Mouse (Mus musculus) urinary bladder, adult 2 months (tissue): ENCODE measurements around the gene Amd1. TPM values are rescaled to one million over a fixed set of nuclear protein-coding genes. Genes with fewer than 3 reads are reported as not detected.

ENCODE experiments used
- DNase-seq: peaks from one replicate; pipeline ENCODE4 v3.0.0; 2022; ENCODE audit warnings: low spot score
- polyA plus RNA-seq: library from polyadenylated mRNA; depleted of rRNA; stranded (reverse); fragments of >200 nt; gene quantifications from 2 replicates; pipeline ENCODE4 v1.2.3, GENCODE M21; 2012; rRNA removed

Gene Amd1
- polyA plus RNA-seq: 99.7 and 110 TPM in 2 replicates

GRCm38 (mm10) chr10:40302140-40302985 lies at the start of gene Amd1:
Amd1 (minus strand) TSS chr10:40302186.
- peak; percentile 100 for DNase-seq

DNA sequence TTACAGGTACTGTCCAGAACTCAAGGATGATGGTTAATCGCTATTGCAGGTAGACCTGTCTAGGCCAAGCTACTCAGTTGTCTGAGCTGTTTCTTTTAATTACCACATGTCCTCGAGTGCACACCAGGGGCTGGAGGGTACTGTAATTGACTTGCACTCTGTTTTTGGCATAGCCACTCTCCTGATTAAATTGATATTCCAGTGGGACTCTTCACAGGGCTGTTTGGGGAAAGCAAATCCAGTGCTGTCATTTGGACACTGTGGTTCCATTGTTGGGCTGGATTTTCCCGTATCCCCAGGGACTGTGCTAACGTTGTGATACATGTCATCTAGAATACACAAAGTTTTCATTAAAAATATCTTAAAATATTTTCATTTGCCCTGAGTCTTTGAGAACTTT lies 49.2 kb upstream of the Amd1 start:
- DNase-seq: no peak

GRCm38 (mm10) chr10:40350245-40350932 lies 48.4 kb upstream of the Amd1 start:
- no peak for DNase-seq

- no peak for DNase-seq
These were observed 47.7 kb upstream of the Amd1 start for GRCm38 (mm10) chr10:40349631-40350177.

DNA sequence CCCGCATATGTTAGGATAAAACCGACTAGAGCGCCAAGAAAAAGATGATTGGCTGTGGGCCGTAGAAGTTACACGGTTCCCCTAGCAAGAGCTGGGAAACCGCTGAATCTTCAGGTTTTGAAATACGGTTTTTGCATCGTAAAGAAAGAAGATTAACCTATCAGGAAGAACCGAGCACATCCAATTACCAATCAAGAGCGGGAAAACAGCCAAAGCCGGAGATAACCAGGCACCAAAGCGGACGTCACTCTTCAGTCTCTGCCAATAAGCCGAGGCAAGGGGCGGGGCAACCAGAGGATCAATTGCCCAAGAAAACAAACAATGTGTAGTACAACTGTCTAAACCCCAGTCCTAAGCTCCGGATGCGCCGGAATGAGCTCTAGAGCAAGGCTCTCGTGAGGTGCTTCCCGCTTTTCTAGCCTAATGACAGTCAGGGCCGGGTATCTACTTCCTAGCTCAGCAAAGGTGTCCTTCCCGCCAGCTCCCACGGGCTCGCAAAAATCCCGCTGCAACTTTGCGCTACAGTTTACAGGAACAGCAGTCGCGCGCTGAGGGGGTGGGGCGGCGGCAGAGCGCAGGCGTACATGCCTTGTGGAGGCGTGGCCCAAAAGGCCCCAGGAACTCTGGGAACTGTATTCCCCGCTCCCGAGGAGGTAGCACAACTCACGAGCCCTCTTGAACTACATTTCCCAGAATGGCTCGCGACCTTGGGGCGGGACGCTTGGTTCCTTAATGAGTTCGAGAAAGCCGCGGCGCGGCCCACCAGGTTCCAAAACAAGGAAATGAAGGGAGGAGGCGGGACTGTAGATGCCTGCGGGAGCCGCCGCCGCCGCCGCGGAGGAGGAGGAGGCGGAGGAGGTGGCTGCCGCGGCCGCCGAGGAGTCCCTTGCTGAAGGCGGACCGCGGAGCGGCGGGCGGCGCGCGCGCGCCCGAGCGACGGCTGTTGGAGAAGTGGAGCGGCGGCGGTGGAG lies 46.9 kb upstream of the Amd1 start:
- DNase-seq: peak; percentile 86

GRCm38 (mm10) chr10:40347461-40347954 lies 45.5 kb upstream of the Amd1 start:
- DNase-seq: no peak

GRCm38 (mm10) chr10:40346776-40347403 lies 44.9 kb upstream of the Amd1 start:
- DNase-seq: no peak

DNA sequence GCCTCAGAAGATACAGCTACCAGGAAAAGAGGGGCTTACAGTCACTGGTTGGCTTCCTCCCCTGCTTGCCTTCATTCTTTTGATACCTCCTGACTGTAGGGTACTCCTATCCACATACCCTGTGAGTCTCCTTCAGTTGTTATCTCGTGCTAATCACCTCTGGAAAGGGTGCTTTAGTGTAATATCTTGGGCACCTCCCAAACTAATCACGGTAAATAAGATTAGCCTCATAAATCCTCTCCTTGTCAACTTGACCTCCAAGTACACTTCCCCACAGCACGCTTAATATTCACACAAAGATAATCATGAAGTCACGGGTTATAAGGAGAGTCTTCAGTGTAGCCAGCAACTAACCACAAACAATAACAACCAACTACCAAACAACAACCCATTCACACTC lies 40.0 kb upstream of the Amd1 start:
- DNase-seq: no peak

DNA sequence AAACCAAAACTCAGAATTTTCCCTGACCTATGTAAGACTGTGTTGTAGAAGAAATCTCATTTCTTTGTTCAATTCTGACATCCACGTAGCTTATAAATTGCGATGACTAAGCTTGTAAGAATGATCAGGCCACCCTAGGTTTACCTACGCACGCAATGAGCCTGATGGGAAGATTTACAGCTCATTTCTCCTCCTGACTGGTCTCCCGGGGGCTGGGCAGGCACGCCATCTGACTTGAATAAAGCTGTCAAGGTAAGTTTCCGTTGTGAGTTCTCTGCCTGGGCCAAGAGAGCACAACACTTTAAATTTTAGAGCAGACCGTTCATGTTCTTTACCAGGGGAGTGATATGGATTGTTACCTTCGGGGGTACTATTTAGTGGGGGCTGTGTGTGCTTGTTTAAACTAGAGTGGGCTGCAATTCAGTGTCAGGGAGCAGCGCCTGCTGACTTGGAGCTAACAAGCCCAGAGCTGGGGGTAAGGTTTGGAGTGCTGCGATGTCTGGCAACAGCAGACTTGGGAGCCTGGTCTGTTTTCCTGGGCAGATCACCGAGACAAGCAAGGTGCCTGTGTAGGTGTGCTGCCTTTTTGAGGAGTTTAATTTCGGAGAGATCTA lies 37.5 kb upstream of the Amd1 start, which contains the start of gene Cdk19:
Gene Cdk19 (plus strand): TSS at position 214 of the 614 bp plus-strand sequence.
- no peak for DNase-seq

DNA sequence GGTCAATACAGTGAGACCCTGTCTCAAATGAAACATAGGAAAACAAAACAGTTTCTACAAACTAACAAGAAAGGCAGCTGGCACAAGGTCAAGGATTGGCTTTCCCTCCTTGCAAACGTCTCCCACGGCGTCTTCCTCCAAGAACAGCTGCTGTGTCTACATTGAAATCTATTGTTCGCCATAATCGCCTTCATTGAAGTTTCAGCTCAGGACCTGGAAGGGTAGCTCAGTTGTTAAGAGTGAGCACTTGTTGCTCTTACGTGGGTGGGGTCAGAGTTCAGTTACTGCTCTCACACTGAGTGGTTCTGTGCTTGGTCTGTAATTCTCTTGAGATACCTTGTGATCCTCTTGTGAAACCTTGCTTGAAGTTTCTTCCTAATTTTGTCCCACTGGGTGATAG lies 30.9 kb upstream of the Amd1 start:
- no peak for DNase-seq

DNA sequence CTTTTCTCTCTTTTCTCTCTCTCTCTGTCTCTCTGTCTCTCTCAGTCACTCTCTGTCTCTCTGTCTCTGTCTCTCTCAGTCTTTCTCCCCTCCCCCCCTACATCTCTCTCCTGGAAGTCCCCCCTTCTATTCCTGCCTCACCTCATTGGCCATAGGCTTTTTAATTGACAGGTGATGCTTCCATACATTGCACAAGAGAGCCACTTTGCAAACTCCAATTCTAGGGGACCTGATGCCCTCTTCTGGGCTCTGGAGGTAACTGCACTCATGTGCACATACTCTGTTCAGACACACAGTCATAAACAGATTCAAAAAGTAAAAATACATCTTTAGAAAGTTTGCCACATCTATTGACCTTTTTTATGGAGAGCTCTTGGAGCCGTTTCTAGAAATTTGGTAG lies 28.3 kb upstream of the Amd1 start:
- DNase-seq: no peak

DNA sequence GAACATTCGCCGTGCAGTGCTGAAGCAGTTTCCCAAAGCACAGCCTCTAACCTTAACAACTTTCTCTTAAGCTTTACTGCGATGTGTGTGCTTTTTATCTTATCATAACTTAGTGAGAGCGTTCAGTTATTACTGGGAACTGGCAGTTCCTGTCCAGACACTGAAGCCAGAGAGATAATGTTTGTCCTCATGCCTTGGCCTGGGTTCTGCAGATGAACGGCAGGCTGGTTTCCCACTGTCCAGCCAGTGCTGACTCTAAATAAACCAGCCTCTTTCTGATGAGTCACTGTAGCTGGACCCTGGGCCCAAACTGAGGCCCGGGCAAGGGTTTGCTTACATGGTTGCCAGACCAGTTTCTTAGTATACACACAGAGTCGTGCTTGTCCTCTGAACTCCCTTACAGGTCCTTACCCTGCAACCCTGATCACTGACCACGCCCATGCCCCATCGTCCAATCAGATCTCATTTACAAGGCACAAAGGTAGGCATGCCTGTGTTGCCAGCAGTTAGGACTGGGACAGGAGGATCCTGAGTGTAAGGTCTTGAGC lies 26.1 kb upstream of the Amd1 start:
- peak; percentile 38 for DNase-seq

DNA sequence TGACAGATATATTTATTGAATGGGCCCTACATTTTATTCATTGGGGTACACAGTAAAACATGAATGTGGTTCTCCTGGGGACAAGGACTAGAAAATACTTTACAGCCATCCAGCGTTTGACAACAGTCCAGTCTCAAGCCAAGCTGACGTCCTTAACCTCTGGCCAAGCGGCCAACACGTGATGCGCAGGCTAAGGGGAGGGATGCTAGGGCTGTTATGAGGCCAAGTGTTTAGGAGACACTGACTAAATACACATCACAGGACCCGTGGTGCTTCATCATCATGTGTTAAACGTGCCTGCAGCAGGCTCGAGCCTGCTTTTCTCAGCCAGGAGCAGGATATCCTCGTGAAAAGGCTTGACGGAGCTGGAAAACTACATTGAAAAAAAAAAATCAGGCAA lies 18.3 kb upstream of the Amd1 start:
- no peak for DNase-seq

DNA sequence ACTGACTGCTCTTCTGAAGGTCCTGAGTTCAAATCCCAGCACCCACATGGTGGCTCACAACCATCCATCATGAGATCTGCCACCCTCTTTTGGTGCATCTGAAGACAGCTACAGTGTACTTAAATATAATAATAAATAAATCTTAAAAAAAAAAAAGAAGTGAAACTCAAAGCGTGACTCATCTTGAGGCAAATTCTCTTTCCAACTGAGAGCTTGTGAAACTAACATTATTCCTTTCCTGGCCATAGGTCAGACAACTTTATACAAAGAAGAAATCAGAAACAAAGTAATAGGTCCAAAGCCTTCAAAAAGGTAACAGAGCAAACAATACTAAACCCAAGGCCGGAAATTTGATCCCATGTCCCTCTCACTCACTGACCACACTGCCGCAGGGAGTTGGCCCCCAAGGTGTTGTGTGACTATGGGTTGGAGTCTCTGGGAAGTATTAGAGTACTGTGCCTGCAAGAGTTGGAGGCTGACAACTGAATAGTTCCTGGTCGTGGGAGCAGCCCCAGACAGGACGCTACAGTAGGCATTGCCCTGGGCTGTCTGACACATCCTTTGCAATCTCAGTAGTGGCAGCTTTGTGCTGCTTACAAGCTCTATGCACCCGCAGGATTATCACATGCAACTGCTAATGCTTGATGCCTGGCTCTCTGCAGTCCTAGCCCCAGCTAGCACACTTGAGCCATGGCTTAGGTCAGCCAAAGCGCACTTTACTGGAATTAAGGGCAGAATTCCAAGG lies 15.0 kb upstream of the Amd1 start:
- DNase-seq: no peak

DNA sequence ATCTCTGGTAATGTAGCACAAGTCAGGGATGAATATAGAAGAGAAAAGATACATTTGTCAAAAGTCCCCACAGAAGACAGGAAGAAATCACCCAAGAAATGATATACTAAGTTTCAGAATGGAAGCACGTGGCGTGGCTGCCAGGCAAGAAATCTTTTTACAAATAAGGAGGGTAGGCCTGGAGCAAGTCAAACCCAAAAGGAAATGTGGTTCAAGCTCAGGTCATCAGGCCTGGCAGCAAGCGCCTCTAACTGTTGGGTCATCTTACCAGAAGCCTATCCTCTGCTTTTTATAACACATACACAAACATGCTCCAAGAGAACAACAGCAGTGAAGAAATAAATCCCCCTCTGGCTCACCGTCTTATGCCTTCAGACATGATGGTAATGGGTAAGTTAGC lies 10.8 kb upstream of the Amd1 start:
- no peak for DNase-seq

DNA sequence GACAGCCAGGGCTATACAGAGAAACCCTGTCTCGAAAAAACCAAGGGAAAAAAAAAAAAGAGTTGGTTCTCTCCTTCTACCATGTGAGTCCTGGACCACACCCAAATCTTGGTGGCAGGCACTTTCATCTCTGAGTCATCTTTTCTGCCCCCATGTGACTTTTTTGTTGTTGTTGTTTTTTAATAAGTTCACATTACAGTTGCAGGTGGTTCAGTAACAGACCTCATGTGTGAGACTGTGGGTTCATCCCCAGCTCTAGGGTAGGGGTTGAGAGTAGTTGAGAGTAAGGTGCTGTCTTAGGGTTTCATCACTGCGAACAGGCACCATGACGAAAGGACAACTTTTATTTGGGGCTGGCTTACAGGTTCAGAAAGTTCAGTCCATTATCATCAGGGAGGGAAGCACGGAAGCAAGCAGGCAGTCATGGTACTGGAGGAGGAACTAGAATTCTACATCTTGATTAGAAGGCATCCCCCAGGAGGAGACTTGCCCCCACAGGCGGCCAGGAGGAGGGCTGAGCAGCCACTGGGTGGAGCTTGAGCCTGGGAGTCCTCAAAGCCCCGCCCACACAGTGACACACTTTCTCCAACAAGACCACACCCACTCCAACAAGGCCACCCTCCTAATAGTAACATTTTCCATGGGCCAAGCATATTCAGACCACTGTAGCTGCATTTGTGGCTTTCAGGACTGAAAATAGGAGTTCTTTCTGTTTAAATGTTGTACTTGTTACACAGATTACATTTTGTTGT lies 8.1 kb upstream of the Amd1 start:
- DNase-seq: no peak

DNA sequence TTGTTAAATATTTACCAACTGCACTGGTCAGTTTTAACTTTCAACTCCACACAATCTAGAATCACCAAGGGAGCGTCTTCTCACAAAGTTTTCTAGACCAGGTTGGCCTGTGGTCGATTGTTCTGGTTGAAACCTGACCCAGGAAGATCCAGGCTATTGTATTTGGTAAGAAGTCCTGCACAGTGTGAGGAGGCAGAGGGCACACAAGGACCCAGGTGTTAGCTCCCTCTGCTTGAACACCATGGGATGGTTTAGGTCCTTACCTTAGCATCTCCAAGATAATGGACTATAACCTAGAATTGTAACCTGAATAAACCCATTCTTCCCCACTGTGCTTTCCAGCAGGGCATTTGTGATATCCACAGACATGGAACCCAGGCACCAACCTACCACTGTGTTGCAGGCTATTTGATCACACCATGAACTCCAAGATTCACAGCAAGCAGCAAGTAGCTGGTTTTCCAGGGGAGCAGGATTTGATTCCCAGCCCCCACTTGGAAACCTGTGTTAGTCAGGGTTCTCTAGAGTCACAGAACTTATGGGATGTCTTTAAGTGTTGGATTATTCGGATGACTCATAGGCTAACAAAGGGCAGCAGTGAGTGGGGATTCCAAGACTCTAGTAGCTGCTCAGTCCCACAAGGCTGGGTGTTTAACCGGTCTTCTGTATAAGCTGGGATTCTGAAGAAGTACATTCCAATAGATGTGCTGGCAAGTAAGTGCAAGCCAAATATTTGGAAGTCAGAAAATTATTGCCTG lies 6.0 kb upstream of the Amd1 start:
- no peak for DNase-seq

- no peak for DNase-seq
These were observed 4.0 kb upstream of the Amd1 start for GRCm38 (mm10) chr10:40305989-40306388.
